Mouse (Mus musculus): ENCODE results near the gene Dtd1. TPM values are rescaled to one million over a fixed set of nuclear protein-coding genes. Genes with fewer than 3 reads are reported as not detected.

The Dtd1 gene
- polyA plus RNA-seq, 1 experiment from 2014 or later, result 31.6 TPM

Small RNAs within 50 kb of the gene (microRNA-seq; reads per million reads assigned to microRNA genes)
- not detected for gene Gm24823

Other genes with a start within 250 kb of the Dtd1 start
- 27.2 and 28.0 TPM in 2 replicates for gene Kat14, start 230.9 kb upstream of the Dtd1 start, polyA plus RNA-seq (2015; fragmentation: Nextera tagmentation; extraction: Ambion mirVana)
- gene Pet117, start 230.9 kb upstream of the Dtd1 start, polyA plus RNA-seq (2015; fragmentation: Nextera tagmentation; extraction: Ambion mirVana), result 2.9 and 3.9 TPM in 2 replicates
- gene Dzank1, start 72.5 kb upstream of the Dtd1 start, polyA plus RNA-seq (2015; fragmentation: Nextera tagmentation; extraction: Ambion mirVana), result 0.60 and 1.5 TPM in 2 replicates
- 18.4 and 20.8 TPM in 2 replicates for gene Polr3f, start 72.2 kb upstream of the Dtd1 start, polyA plus RNA-seq (2015; fragmentation: Nextera tagmentation; extraction: Ambion mirVana)
- gene Rbbp9, start 49.0 kb upstream of the Dtd1 start, polyA plus RNA-seq (2015; fragmentation: Nextera tagmentation; extraction: Ambion mirVana), result 50.8 and 54.0 TPM in 2 replicates
- 51.9 and 52.1 TPM in 2 replicates for gene Sec23b, start 43.7 kb upstream of the Dtd1 start, polyA plus RNA-seq (2015; fragmentation: Nextera tagmentation; extraction: Ambion mirVana)
- gene Smim26, start 5.8 kb upstream of the Dtd1 start, polyA plus RNA-seq (2015; fragmentation: Nextera tagmentation; extraction: Ambion mirVana), result 46.4 and 47.1 TPM in 2 replicates
- not detected in 2 replicates for gene Scp2d1, start 223.8 kb downstream of the Dtd1 start, polyA plus RNA-seq (2015; fragmentation: Nextera tagmentation; extraction: Ambion mirVana)